Mouse (Mus musculus) liver, adult (tissue): ENCODE results near the gene Dop1b.

ENCODE experiments used
- GATA4 ChIP-seq: IDR thresholded peaks from 2 replicates; pipeline ENCODE4 v1.6.1; 2014; ENCODE audit warnings: mild to moderate bottlenecking, low read length; ENCODE audit not compliant: insufficient replicate concordance

Gene Dop1b

DNA sequence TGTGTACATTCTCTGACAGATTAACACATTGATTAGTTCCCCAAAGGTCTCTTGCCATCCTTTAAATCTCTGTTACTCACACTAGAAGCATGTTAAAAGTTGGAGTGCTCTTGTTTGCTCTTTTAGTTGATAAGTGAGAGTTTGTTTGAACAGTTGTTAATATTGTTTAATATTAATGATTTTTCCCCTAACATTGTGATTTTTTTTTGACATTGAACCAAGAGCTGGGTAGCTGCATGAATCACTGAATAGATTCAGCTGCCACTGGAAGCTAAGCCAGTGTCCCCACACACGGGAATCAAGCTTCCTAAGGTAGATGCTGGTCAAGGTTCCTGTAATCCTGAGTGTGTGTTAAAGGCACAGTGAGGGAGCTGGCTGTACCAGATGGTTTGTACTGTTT, 31.2 kb downstream of the Dop1b start:
- no peak for TF ChIP-seq GATA4

DNA sequence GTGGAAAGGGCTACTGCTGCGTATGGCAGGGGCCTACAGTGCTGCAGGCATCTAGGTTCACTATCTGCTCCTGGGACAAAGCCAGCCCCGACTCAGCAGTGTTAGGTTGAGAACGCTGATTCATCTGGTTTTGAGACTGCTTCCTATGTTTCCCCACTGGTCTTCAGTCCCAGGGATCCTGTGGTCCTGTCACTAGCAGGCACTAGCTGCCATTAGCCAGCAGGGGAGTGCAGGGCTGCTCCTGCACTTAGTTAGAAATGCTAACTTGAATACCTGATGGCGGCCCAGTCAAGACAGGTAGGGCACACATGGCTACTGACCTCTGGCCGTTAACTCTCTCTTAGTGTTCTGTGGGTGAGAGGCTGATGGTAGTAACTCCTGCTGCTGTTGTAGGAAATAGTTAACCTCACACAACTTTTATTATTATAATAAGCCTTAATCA, 32.4 kb downstream of the Dop1b start:
- no peak for TF ChIP-seq GATA4

DNA sequence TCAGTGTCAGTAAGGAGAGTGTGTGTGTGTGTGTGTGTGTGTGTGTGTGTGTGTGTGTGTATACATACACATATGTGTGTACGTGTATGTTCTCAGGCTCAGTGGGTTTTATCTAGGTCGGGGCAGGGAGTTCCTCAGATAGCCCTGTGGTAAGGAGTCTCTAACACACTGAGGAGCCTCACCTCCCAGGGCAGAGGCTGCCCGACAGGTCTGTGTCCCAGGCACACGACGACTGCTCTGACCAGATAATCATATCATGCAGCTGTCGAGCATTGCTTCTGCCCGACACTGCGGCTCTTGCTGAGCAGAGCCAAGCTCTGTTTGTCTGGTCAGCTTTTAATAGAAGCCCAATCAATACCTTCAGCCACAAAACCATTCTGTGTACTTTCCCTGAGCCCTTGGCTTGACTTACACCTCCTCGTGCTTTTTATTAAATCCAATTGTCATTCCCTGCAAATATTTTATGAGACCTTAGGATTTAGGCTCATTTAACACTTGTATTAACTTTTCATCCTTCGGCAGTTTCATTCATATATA, 33.2 kb downstream of the Dop1b start:
- TF ChIP-seq GATA4: no peak

DNA sequence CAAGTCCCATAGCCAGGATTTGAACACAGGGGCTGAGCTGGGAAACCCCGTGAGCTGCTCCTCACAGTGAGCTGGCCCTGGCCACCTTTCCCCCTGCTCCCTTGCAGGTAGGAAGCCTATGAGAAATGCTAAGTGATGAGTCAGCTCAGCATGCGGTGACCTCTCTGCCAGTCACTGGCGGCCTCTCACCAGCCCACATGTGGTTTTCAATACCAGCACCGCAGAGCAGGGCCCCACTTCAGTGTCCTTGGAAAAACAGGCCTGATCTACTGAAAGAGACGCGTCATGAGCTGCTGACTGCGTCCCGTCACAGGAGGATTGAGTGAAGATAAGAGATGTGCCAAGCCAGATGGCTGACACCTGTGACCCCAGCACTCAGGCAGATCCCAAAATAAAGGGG, 34.7 kb downstream of the Dop1b start:
- no peak for TF ChIP-seq GATA4

DNA sequence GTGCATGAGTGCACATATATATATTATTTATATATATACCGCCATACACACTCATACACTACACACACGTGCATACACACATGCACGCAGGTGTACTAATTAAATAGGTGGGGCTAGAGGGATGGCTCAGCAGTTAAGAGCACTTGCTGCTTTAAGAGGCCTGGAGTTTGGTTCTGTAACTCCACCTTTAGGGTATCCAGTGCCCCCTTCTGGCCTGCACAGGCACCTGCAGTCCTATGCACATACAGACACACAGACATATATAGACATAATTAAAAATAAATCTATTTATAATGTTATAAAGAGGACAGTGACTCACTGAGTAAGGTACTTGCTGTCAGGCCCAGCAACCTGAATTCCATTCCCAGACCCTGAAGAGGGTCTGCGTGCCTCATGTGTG, 35.3 kb downstream of the Dop1b start:
- TF ChIP-seq GATA4: no peak

DNA sequence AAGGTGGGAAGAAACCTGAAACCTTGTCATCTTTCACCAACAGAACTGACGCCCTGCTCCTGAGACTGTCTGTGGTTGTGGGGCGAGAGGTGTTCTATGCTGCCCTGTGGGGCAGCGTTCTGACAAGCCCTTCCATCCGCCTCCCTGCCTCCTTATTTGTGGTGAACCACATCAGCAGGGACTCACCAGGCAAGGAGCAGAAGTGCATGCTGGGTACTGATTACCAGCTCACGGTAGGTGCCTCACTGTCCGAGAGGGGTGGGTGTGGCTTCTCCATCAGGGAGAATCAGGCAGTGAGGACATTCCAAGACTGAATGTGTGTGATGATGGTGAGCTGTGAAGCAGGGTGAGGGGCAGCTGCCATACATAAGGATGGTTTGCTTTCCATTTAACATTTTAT, 35.7 kb downstream of the Dop1b start:
- TF ChIP-seq GATA4: no peak

DNA sequence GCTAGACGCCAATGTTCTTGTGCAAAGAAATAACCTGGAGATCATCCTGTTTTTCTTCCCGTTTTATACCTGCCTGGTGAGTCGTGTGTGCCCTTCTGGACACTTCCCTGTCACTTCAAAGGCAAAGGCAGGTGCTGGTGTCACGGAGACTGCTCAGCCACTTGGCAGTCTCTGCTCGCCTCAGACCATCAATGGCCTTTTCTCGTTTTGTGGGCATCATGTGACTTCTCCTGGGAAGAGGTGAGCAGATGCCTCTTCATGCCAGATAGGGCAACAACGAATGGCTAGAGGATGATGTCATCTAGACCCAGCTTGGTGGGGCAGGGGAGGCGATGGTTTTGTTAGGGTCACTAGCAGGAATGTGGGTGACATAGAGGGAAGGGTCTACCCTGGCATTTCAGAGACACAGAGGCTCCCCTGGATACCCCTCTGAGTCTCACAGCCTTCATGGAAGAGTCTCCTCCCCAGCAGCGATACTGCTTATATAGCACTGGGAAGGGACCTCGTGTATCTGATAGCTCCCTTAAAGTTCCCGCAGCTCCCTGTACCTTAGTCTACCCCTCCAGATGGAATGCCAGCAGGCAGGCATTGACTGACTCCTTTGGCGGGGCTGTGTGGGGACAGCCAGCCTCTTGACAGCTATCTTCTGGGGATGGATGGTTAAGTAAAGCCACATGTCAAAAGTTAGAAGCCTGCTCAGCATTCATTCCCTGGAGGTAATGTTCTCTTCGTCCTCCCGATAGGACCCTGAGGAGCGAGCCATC, 37.6 kb downstream of the Dop1b start:
- TF ChIP-seq GATA4: no peak

DNA sequence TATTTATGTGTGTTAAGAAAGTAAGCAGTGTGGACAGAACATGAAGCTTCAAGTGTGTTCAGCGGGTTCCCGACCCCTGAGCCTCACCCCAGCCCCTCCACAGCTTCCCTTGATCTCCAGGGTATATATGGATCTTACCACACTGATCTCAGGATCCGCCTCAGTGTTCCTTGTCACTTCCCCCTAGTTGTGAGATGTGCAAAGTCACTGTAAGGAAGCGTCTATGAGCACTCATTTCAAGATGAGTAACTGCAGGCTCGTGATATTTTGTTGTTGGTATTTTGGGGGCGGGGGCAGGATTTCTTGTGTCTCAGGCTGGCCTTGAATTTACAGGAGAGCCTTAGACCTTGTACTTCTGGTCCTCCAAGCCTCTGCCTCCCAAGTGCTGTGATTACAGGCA, 38.8 kb downstream of the Dop1b start:
- TF ChIP-seq GATA4: no peak

DNA sequence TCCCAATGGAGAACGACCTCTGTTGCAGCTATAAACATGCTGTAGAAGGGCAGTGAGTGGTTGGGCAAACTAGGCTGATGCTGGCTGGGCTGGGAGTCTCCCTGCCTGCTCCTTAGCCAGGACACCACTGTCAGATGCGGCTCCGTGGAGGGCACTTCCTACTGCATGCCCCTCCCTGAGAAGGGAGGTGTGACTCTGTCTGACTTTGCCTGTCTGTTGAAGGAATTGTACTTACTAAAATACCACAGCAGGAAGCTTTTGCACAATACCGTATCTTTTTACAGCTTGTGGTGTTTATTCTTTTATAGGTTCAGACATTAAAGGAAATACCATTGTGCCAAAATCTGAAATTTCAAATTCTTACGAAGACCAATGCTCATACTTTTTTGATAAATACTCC, 40.1 kb downstream of the Dop1b start:
- TF ChIP-seq GATA4: no peak

DNA sequence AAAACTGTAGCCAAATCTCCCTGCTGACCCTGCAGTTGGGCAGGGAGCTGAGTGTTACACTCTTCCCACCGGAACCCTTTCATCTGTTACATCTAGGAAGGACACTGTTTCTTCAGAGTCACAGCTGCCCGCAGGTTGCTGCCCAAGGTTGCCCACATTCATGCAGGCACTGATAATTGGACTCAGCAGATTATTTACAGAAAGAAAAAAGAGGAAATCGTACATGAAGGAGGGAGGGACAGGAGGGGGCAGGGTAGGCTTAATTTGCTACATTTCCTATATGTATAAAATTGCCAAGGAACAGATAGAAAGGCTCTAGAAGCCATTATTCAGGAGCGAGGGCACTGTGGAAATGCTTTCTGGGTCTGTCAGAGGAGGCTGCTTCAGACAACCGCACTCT, 44.9 kb downstream of the Dop1b start:
- TF ChIP-seq GATA4: no peak

DNA sequence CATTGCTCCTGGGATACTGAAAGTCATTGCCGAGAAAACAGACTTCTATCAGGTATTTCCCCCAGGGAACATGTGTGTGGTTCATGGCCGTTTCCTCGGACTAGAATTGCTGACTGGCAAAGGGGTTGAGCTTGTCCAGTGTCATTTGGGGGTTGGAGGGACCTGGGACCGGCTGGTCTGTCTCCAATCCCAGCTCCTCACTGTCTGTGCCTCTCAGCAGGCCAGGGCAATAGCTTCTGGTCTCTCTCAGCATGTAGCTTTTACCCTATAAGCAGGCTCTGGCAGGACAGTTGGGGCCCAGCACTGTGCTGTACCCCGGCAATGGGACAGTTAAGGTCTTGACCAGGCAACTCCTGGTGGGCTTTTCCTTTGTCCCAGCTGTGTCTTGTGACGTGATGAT, 51.7 kb downstream of the Dop1b start:
- no peak for TF ChIP-seq GATA4

DNA sequence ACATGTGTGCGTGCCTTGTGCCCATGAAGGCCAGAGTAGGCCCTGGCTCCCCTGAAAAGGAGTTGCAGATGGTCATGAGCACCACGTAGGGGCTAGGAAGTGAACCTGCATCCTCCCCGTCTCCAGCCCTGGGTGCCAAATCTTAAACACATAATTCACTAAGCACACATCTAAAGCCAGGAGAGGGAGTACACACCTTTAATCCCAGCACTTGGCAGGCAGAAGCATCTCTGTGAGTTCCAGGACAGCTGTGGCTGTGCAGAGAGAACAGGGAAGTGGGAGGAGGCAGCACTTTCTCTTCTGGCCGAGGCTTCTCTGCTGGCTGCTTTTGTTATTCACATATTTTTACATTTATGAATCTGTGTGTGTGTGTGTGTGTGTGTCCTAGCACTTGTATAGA, 52.9 kb downstream of the Dop1b start:
- TF ChIP-seq GATA4: no peak

DNA sequence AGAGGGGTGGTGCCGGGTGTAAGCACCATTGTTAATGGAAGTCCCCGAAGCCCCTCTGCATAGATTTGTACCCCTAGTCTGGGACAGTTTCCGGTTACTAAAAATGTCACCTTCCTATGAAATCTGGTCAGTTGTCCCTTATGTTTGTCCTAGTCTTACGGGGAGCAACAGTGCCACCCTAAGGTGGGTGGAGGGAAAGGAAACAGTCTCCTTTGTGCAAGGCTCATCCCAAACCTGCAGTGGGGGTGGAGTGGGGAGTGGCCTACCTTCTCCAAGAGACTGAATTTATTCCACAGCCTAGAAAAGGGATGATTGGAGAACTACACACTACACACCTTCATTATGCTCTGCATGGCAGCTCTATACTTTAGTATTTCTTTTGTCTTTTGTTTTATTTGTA, 55.3 kb downstream of the Dop1b start:
- no peak for TF ChIP-seq GATA4

DNA sequence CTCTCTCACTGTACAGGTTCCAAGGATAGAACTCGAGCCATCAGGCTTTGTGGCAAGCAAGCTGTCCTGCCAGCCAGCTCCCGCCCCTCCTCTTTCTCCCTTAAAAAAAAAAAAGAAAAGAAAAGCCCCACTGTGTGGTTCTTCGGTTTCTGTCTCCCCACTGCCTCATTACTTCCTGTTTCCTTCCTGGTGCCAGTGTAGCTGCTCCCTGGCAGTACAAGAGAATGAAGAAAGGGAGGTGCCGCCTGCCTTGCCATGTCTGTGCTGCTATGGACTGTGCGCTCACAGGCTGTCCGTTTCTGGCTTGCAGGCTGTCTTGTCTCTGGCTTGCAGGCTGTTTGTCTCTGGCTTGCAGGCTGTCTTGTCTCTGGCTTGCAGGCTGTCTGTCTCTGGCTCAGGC, 55.8 kb downstream of the Dop1b start:
- no peak for TF ChIP-seq GATA4

DNA sequence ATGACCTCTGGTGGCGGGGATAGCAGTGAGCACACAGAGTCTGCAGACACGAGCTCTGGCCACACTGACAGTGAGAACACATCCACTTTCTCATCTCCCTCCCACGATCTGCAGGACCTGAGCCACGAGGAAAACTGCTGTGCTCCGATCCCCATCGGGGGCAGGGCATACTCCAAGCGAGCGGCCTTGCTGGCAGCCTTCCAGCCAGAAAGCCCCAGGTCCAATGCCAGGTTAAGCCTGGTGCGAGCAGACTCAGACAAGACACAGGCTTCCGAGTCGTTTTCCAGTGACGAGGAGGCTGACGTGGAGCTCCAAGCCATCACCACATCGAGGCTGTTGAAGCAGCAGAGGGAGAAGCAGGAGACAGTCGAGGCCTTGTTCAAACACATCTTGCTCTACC, 57.9 kb downstream of the Dop1b start:
- no peak for TF ChIP-seq GATA4

DNA sequence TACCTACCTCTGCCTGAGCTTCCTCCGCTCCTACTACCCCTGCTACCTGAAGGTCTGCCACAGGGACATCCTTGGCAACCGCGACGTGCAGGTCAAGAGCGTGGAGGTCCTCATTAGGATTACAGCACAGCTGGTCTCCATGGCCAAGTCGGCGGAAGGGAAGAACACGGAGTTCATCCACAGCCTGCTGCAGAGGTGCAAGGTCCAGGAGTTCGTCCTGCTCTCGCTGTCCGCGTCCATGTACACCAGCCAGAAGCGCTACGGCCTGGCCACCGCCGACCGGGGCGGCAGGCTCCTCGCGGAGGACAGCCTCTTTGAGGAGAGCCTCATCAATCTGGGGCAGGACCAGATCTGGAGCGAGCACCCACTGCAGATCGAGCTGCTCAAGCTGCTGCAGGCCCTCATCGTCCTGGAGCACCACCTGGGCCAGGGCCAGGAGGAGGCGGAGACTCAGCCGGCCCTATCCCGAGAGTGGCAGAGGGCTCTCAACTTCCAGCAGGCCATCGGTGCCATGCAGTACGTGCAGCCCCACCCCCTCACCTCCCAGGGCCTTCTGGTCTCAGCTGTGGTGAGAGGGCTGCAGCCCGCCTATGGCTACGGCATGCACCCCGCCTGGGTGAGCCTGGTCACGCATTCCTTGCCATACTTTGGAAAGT, 58.7 kb downstream of the Dop1b start:
- no peak for TF ChIP-seq GATA4

DNA sequence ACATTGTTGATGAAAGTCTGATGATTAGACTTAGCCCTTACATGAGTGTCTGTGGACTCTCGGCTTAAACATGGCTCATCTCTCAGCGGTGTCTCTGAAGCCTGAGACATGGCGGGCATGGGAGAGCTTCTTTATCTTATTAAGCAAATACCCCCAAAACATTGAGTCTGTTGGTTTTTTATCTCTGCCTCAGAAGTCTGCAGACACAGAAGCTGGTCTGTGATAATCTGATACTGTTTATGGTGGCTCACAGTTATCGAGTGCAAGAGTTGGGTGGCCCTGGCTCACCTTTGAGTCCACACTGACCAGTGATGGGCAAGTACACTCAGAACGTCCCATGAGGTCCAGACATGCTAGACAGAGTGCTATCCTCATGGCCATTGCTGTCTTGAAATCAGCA, 63.0 kb downstream of the Dop1b start:
- TF ChIP-seq GATA4: no peak

DNA sequence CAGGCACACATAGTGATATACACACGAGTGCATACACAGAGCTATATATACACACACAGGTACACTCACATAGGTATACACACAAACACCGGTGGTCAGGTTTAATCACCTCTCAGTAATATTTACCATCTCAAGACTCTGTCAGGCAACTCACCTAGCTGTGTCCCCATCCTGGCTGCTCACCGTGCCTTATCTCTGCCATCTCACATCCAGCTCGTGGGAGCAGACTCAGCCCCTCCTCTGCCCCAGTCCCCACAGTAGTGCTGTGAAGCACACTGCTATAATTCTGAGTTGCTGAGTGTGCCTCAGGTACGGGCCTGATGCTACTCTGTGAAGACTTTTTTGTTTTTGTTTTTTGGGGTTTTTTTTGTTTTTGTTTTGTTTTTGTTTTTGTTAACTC, 64.8 kb downstream of the Dop1b start:
- no peak for TF ChIP-seq GATA4
